Comparison of ENCODE assay signal across 8 mouse cellular contexts in genomic region chr16:97272035-97272631, GRCm38 (mm10).
DNase-seq lines count a peak whose midpoint lies in the region; ATAC-seq and TF ChIP-seq lines count a peak whose summit lies in the region.

No protein-coding gene starts in this region.

- 17% methylated on average over 12 of the region's 12 CpGs for WGBS in embryonic facial prominence, embryonic 10.5 days
- WGBS in heart, adult 2 months: 11% methylated on average over 12 of the region's 12 CpGs
- WGBS in limb, embryonic 12.5 days: 10% methylated on average over 12 of the region's 12 CpGs
- 11% methylated on average over 12 of the region's 12 CpGs for WGBS in midbrain, embryonic 14.5 days

- TF ChIP-seq EP300 in heart, adult 2 months (IDR thresholded peaks at IDR 0.05; ENCODE audit: insufficient read depth, low read depth, low read length): no peak

- H3K27me3 ChIP-seq in embryonic facial prominence, embryonic 10.5 days (replicated peaks; ENCODE audit: low read depth, poor library complexity, severe bottlenecking): no peaks in the 10 kb centered on the region
- H3K27me3 ChIP-seq in heart, adult 2 months (ENCODE audit: control insufficient read depth, insufficient read depth, low read length): no peaks in the 10 kb centered on the region
- H3K27me3 ChIP-seq in limb, embryonic 12.5 days: no peaks in the 10 kb centered on the region
- H3K27me3 ChIP-seq in midbrain, embryonic 14.5 days (ENCODE audit: control insufficient read depth, insufficient read depth, low read length): no peaks in the 10 kb centered on the region

- H3K4me3 ChIP-seq in embryonic facial prominence, embryonic 10.5 days: peak overlapping the region; percentile 37
- H3K4me3 ChIP-seq in heart, adult 2 months: no peak overlapping the region
- H3K4me3 ChIP-seq in limb, embryonic 12.5 days (replicated peaks): 0 out of 2 replicates have a peak overlapping the region, but pooled peaks have one; percentile 18
- 0 out of 2 replicates have a peak overlapping the region, but pooled peaks have one; percentile 18 for H3K4me3 ChIP-seq in midbrain, embryonic 14.5 days (replicated peaks; ENCODE audit: low read depth, low read length)

- H3K4me2 ChIP-seq in limb, embryonic 12.5 days: peak overlapping the region; percentile 45
- H3K4me2 ChIP-seq in midbrain, embryonic 14.5 days (ENCODE audit: low read length): peak overlapping the region; percentile 54

- intact Hi-C loops in heart, postnatal 25 days (cut with DNase I): loop anchor here (5.0 kb wide), 1 partner anchor 420 kb away; no protein-coding TSS in a partner anchor
- intact Hi-C loops in heart, adult 2 months (cut with DNase I): loop anchor here (1.0 to 5.0 kb wide), 2 partner anchors 375 to 420 kb away; no protein-coding TSS in a partner anchor

- DNase-seq in heart, adult 11 months: peak; percentile 92
- no peak for DNase-seq in heart, postnatal 25 days (ENCODE audit: low spot score)
- DNase-seq in embryonic facial prominence, embryonic 10.5 days (ENCODE audit: low spot score): peak; percentile 83
- peak; percentile 40 to 74 for DNase-seq in heart, adult 2 months
- peak; percentile 32 to 74 for DNase-seq in kidney, adult 8-10 months
- DNase-seq in midbrain, embryonic 14.5 days: peak; percentile 92
- DNase-seq in spleen, adult 12 weeks (ENCODE audit: low spot score): peak; percentile 34

- 0 out of 2 replicates have a peak, but pooled peaks cover 4% of the 10 kb centered on the region for H3K4me1 ChIP-seq in embryonic facial prominence, embryonic 10.5 days
- no peaks in the 10 kb centered on the region for H3K4me1 ChIP-seq in heart, adult 2 months (ENCODE audit: control insufficient read depth, insufficient read depth, low read length)
- H3K4me1 ChIP-seq in limb, embryonic 12.5 days (replicated peaks): 0 out of 2 replicates have a peak, but pooled peaks cover 2% of the 10 kb centered on the region
- 0 out of 2 replicates have a peak, but pooled peaks cover 6% of the 10 kb centered on the region for H3K4me1 ChIP-seq in midbrain, embryonic 14.5 days (ENCODE audit: control insufficient read depth, insufficient read depth, low read length)

- H3K27ac ChIP-seq in embryonic facial prominence, embryonic 10.5 days (replicated peaks): no peak overlapping the region
- no peak overlapping the region for H3K27ac ChIP-seq in heart, adult 2 months
- H3K27ac ChIP-seq in limb, embryonic 12.5 days: no peak overlapping the region
- H3K27ac ChIP-seq in midbrain, embryonic 14.5 days (replicated peaks; ENCODE audit: low read depth, low read length): 0 out of 2 replicates have a peak overlapping the region, but pooled peaks have one; percentile 66

- H3K79me2 ChIP-seq in heart, adult 2 months (replicated peaks; ENCODE audit: control insufficient read depth, insufficient read depth, low read length): no peaks in the 10 kb centered on the region

- no peaks in the 10 kb centered on the region for H3K36me3 ChIP-seq in embryonic facial prominence, embryonic 10.5 days (replicated peaks)
- H3K36me3 ChIP-seq in heart, adult 2 months (ENCODE audit: control insufficient read depth, insufficient read depth, low read length): no peaks in the 10 kb centered on the region
- H3K36me3 ChIP-seq in limb, embryonic 12.5 days: no peaks in the 10 kb centered on the region
- H3K36me3 ChIP-seq in midbrain, embryonic 14.5 days (ENCODE audit: control insufficient read depth, insufficient read depth, low read length): no peaks in the 10 kb centered on the region

- no peaks in the 10 kb centered on the region for H3K9me3 ChIP-seq in embryonic facial prominence, embryonic 10.5 days
- H3K9me3 ChIP-seq in limb, embryonic 12.5 days: no peaks in the 10 kb centered on the region
- H3K9me3 ChIP-seq in midbrain, embryonic 14.5 days (ENCODE audit: control insufficient read depth, low read length): no peaks in the 10 kb centered on the region

- H3K9ac ChIP-seq in heart, adult 2 months (ENCODE audit: low read depth, low read length): no peak overlapping the region
- H3K9ac ChIP-seq in limb, embryonic 12.5 days (replicated peaks): no peak overlapping the region
- no peak overlapping the region; the same call in 1 of the 2 replicates for H3K9ac ChIP-seq in midbrain, embryonic 14.5 days (replicated peaks; ENCODE audit: low read length)

- peak; percentile 92 for TF ChIP-seq CTCF in heart, adult 2 months (IDR thresholded peaks at IDR 0.05)

- peak; percentile 92 for ATAC-seq in limb, embryonic 12.5 days (ENCODE audit: insufficient number of reproducible peaks, insufficient read depth, low FRiP score, low TSS enrichment, low read depth)
- ATAC-seq in midbrain, embryonic 14.5 days (ENCODE audit: low FRiP score, low TSS enrichment): peak; percentile 81; the same call in 1 of the 2 replicates

- no peak for TF ChIP-seq POLR2A in heart, adult 2 months (IDR thresholded peaks at IDR 0.05; ENCODE audit: insufficient read depth, low read depth, low read length)
